Mouse (Mus musculus) right cerebral cortex, adult 2 months (tissue): Measurements from ENCODE around the gene Taok3.

Experiments used
- DNase-seq, 2 experiments: peaks; one replicate each; pipeline ENCODE4 v3.0.0; 2021 to 2022; ENCODE audit warnings: low spot score in 2 of 2

Gene Taok3

DNA sequence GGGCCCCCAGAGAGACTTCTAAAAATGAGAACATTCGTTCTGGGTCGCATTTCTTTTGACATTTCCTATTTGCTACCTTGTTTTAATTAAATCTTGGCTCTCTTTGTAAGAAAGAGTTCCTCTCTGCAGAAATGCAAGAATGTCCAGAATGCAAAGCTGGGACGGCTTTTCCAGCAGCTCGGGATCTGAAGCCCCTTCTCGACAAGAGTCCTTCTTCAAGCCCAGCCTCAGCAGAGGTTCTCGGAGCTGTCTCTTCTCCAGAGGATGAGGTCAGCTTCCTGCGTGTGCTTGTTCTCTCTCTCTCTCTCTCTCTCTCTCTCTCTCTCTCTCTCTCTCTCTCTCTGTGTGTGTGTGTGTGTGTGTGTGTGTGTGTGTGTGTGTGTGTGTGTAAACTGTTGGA, 2.2 kb upstream of the Taok3 start:
- DNase-seq, result no peak

DNA sequence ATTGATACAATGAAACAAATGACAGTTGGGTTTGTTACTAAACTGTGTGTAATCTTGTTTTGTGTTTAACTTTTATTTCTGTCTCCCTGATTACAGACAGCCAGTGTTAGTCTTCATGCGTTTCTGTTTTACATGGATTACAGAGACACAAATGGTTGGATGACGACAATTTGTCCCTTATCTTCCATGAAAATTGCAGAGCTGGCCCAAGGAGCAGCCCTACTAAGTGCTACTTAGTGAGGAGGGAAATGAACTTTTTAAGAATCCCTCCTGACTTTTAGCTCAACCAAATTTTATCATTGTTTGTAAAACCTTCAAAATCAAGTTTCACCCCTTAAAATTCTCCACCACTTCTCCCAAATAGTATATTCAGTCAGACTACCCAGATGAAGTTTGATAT, 1.7 kb upstream of the Taok3 start:
- DNase-seq, result no peak

DNA sequence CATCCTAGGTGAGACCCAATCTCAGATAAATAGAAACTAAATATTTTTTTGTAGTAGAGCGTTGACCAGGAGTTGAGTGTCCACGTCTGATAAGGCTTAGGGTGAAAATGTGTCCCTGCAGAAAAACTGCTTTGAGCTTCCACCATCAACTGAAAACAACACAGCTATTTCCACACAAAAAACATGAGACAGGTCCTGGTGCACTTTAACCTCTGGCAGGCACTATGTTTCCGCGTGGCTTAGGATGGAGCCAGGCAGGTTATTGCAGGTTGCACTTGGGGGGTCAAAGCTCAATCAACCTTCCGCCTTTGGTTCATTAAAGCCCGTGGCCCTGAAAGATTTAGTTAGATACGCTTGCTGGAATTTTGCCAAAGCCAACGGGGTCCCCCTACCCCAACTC, 1.1 kb upstream of the Taok3 start:
- DNase-seq, result no peak

DNA sequence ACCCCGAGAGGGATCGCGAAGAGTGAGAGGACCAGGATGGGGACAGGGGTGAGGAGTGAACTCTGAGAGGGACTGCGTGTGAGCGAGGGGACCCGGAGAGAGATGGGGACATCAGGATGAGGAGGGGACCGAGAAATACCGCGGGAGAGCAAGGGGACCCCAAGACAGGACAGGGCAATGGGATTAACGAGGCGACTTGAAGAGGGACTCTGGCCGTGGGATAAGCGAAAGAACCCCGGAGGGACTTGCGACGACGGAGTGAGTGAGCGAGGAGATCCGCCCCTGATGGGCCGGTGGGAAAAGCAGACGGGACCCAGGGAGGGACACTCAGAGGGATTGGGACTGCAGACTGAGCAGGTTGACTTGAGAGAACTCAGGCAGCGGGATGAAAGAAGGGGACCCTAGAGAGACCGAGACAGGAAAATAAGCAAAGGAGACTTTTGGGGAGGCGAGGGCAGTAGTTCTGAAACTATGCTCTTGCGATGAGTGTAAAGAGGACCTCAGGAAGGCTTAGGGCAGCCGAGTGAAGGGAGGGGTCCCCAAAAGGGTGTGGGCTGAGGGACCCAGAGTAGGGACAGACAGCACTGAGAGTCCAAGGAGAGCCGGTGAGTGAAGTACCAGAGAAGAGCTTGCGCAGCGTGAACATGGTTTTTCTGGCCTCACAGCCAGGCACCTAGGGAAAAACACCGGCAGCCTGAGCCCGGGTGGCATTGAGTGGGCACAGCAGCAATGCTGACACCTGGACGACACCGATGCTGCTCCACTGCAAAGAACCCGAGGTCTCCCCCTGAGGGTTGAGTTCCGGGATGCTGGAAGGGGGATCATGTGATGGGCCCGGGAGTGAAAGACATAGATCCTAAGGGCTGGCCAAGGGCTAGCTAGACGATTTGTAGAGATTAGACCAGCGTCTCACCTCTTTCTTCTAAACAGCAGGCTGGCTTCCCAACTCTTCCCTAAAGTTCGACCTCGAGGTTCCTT, 849 bp downstream of the Taok3 start:
- no peak for DNase-seq

DNA sequence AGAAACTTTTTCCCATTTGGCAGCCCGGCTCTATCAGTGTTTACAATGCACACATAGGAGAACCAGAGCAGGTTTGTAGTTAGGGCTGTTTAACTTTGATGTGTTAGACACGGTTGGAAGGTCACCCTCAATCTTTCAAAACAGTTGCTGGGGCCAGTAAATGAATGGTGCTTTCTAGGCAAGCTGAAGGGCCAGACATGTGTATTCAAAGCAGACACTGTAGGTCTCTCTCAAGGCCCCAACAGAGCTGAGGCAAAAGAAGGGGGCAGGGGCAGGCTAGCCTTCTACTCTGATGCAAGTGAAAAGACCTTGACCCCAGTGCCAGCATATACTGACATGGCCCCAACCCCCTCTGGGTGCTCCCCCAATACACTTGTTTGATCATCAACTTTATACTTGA, 1.7 kb downstream of the Taok3 start:
- DNase-seq, result no peak

DNA sequence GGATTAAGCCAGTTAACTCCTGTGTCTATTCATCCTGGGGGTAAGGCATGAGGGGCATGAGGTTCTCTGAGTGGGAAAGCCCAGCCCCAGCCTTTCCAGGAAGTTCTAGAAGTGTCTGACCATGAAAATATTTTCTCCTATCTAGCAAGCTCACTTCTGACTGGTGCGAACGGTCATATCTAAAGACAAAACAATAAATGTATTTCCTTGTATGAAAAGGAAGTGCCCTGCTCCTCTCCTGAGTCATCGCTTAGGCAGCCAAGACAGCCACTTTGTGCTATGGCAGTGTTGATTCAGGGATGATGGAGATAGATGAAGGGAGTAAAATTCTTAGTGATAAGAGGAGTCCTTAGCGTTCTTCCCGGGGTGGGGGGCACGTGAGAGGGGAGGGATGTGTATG, 3.2 kb downstream of the Taok3 start:
- no peak for DNase-seq

DNA sequence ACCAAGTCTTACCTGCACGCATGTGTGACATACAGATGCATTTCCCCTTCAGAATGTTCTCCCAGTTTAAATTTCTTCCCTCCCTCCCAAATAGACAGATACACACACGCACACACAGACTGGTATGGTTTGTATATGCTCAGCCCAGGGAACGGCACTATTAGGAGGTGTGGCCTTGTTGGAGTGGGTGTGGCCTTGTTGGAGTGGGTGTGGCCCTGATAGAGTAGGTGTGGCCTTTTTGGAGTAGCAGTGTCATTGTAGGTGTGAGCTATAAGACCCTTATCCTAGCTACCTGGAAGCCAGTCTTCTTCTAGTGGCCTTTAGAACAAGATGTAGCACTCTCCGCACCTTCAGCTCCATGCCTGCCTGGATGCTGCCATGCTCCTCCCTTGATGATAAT, 3.9 kb downstream of the Taok3 start:
- DNase-seq, result no peak

DNA sequence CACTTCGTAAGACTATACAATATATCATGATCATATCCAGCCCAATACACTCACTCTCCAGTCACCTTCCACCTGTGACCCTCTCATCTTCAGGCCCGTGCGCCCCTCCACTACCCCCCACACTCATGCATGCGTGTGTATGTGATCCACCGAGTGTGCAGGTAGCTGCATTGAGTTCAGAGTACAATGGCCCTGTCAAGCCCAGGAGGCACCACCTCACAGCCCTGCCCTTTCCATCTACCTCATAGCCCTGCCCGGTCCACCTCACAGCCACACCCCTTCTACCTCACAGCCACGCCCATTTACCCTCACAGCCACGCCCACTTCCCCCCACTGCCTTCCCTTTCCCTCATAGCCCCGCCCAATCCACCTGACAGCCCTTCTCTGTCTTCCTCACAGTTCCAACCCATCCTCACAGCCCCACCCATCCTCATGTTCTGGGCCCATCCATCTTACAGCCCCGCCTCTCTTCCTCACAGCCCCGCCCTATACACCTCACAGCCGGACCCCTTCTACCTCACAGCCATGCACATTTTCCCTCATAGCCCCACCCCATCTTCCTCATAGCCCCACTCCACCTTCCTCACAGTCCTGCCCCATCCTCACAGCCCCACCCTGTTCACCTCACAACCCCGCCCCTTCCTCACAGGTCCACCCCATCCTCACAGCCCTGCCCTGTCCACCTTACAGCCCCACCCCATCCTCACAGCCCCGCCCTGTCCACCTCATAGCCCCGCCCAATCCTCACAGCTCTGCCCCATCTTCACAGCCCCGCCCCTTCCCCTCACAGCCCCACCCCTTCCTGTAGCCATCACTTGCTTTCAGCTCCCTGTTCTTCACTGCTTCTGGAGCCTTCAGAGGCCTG, 5.8 kb downstream of the Taok3 start:
- no peak for DNase-seq

DNA sequence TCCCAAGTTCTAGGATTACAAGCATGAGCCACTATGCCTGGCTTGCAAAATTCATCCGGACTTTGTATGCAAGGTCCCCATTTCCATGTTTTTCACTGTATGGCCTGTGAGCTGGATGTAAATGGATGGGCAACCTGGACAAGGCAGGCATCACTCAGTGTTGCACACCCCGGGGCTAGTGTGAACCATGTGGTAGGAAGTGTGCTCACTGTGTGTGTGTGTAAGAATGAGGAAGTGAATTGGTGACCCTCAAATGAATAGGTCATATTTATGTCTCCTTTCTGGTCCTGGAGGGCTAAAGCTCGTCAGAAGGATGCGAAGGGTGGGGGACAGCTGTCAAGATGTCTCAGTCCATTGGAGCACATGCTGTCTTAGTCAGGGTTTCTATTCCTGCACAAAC, 7.1 kb downstream of the Taok3 start:
- DNase-seq, result no peak

DNA sequence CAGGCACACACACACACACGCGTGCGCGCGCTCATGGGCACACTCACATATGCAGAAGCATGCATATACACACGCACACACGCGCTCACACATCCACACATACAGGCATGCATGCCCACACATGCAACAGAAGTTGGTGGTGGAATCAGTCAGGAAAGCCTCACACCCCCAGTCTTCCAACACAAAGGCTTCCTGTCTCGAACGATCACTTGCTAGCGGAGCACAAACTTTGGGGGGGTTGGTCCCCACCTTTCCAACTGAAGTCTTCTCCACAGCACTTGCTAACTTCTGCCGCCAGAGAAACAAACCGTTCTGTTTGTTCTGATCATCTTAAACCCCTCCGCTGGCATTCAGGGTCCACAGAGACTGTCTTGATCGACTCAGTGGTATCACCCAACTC, 10.8 kb downstream of the Taok3 start:
- DNase-seq, result no peak

DNA sequence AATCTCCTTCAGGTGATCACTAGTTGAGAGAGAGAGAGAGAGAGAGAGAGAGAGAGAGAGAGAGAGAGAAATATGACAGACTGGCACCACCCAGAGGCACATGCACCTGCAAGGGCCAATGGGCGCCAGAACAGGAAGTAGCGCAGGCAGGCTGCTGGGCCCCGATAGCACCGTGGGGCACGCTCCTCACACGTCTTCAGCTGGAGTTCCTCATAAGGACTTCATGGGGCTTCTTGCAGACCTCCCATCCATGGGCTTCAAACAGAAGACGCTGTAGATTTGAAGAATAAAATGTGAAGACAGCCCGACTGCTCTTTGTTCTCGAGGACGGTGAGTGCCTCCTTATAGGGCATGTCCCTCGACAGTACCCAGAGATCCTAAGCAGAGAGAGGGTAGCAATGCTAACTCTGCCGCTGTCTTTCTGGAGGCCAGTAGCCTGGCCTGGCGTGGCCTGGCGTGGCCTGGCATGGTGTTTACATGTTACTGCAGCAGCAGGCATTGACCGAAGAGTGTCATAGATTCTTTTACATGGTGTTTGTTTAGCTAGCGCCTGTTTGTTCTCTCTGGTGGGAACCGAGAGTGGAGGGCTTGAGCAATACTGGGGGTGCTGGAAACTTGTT, 13.6 kb downstream of the Taok3 start:
- no peak for DNase-seq

DNA sequence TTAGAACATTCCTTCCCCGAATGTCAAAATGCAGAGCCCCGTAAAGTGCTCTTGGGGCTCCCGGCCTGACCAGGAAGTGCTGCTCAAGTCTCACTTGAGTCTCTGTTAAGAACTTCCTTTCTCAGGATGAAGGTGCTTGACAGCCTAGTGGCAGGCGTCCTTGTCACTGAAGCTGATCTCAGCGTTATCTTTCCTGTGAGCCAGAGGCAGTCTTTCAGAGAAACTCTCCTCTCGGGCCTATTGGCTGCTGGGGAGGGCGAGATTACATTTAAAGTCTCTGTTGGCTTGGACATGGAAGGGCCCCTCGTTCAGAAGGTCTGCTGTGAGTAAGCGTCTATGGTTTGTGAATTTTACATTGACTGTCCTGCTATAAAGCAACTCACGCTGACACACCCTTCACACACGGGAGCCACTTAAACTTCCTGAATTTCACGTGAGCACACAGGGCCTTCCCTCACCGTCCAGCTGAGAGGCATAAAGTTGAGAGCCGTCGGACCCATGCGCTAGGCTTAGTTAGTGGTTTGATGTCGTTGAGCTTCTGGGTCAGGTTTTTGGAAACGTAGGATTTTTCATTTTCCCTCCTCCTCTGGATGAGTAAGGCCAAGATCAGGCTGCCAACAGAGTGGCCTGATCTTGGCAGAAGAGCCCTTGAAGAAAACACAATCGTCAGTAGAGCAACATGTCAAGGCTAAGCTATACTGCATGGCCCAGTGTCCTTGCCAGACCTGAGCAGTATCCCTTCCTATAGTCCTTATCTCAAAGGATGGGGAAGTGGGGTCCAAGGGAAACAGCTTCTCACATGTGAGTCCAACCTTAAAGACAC, 14.3 kb downstream of the Taok3 start:
- no peak for DNase-seq

DNA sequence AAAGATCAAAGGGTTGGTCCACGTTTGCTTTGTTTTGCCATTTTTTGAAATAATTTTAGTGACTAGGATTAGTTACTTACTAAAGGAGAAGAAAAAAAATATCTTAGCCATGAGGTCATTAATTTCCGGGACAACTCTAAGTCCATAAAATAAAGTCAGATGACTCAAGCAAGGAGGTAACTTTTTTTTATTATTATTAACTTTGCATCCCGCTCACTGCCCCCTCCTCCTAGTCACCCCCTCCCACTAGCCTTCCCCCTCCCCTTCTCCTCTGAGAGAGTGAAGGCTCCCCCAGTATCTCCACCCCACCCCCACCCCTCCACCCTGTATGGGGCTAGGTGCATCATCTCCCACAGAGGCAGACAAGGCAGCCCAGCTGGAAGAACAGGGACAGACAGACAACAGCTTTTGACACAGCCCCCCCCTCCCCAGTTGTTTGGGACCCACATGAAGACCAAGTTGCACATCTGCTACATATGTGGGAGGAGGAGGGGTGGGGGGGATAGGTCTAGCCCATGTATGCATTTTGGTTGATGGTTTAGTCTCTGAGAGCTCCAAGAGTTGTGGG, 15.0 kb downstream of the Taok3 start:
- DNase-seq, result no peak

DNA sequence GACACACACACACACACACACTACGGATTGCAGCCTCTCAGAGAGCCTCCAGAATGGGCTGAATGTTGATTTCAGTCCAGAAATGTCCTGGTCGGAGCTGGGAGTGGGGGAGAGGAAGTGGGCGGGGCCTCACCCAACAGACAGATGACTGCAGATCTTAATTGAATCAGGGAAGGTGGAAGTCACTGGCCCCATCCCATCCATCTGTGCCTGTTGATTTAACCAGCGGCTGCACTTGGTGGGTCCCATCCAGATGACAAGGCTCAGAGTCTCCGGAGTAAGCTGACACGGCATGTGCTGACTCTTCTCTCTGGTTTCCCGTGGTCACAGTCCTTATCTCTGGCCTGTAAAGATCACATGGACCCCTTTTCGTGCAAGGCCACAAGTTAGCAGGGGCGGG, 15.9 kb downstream of the Taok3 start:
- DNase-seq, result no peak

DNA sequence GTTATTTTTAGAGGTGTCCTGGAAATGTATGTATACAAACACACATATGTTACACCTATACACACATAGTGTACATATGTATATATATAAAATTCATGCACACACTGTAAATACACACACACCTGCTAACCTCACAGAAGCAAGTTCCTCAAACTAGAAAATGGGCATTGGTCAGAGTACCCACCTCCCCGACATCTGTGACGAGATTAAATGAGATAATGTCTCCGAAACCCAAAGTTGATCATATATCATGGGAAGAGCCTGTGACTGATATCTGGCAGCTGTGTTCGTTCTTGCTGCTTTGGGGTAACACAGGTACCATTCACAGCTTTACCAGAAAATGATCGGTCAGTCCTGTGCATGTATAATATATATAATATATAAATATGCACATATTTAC, 16.6 kb downstream of the Taok3 start:
- DNase-seq, result no peak

DNA sequence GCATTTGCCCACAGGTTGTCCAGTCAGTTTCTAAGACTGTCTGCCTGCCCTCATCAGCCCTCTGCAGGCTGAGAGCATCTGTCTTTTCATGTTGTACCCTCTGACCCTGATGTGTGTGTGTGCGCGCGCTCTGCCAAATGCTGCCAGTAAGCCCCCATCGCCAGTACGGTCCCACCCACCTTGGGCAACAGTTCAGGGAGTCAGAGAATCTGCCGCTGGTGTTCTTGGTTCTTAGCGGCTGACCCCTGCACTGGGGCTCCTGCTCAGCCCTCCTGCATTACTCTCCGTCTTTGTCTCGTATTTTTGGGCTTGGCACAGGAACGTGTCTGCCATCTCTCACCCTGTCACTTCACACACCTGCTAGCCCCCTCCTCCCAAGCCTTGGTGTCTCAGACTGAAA, 17.1 kb downstream of the Taok3 start:
- no peak for DNase-seq

DNA sequence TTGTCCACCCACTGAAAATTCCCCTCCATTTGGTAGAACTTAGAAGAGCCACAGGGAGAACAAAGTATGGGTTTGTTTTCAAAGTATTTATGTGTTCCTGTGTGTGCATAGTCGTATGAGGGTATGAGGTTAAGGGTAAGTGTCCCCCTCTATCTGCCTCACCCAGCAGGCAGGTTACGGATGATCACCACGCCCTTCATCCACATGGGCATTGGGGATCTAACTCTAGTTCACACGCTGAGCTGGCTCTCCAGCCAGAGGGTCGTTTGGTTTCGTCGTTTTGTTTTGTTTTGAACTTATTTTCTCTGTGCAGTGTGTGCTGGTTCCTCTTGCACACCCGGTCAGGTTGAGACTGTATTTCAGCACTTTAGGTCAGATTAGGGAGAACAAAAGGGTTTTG, 17.7 kb downstream of the Taok3 start:
- DNase-seq, result no peak

DNA sequence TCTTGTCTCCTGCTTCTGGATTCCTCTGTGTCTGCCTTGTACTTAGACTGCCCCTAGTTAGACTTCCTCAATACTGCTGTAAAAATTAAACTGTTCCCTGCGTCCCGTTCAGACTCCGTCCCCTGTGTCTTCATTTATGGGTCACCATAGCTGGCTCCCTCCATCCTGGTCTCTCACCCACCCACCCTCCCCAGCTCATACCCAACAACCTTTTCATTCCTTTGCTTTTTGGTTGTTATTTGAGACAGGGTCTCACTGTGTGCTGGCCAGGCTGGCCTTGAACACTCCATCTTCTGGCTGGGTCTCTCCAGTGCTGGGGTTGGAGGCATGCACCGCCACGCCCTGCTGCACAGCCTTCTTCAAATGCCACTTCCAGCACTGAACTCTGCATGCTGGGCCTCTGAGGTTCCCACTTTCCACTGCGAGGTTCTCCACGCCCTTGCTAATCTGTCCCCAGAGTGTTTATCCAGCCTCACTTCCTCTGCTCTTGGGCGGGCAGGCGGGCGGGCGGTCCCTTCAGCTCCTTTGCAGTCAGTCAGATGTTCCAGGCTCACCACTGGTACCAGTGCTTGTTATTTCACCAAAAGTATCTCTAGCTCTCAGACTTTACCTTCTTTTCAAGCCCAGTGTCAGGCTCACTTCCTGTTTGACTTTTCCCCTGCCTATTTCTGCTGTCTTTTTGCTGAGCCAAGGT, 18.5 kb downstream of the Taok3 start:
- no peak for DNase-seq

DNA sequence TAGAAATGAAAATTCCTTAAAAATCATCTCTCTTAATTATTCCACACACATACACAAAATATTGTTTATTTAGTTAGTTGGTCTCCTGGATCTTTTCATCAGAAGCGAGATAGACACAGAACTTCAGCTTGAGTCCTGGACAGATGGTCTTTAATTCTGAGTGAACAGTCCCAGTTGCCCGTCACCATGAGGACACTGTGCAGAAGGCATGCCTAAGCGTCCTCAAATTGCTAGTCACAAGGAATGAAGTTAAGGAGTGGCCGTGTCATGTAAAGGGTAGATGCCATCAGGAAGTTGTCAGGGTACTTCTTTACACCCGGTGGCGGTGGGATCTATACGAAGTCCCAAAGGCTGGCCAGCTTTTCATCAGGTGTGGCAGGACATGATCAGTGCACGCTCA, 19.9 kb downstream of the Taok3 start:
- DNase-seq, result no peak

DNA sequence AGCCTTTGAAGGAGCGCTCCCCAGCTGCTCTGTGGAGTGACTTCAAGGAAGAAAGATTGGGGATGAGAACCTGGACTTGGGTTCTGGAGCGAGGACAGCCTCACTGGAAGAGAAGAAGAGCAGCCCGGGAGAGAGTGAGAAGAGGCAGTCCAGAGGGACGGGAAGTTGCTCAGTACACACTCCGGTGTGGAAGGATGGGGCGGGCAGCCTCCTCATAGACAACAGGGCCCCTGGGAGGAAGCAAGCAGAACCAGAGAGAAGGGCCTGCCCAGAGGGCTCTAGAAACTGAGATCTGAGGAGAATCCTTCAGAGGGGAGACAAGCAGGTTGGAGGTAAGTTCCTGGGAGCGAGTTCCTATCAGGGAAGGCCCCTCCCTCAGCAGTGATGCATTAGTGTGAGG, 20.4 kb downstream of the Taok3 start:
- DNase-seq, result no peak

DNA sequence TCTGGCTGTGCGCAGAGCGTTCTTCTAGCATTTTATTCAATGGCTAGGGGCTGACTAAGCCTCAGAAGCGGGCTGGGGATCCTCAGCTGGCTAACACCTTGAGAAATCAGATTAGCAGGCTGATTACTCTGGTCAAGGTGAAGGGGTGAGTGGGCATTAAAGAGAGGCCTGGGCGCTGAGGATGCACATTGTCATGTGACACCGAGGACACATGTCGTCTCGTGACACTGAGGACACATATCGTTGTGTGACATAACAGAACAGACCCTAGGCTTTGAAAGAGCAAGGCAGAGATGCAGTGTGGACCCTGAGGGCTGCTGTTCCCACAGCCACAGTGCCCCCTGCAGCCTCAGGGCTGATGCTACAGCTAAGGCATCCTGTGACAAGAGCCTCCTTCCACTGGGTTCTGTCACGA, 23.8 kb downstream of the Taok3 start:
- DNase-seq, result no peak
